ENCODE assay signal across 8 mouse cellular contexts in the genomic region with DNA sequence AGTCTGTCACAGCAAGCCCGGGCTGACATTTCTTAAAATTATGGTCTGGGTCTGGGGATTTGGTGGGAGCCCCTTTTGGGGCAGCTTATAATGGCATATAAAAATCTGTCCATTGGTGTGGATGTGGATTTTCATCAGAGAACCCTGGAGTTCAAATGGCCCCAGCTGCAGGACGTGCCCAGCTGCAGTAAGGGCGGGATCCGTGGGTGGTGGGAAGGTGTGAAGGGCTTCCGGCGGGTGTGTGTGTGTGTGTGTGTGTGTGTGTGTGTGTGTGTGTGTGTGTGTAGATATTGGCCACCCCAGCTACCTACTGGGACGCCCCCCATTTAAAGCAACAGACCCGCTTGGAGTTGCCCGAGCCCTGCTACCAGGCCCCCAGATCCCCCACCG. TPM values are rescaled to one million over a fixed set of nuclear protein-coding genes. Genes with fewer than 3 reads are reported as not detected.
A peak's percentile ranks its signal among the peaks of the same experiment; 100 is the strongest.
DNase-seq lines count a peak whose midpoint lies in the region; ATAC-seq and TF ChIP-seq lines count a peak whose summit lies in the region.

No protein-coding gene starts in this region.

- no peak for TF ChIP-seq POLR2A in bone marrow macrophage, adult 2 months (IDR thresholded peaks at IDR 0.05; ENCODE audit: borderline replicate concordance, low read depth, low read length)

- no peak for ATAC-seq in kidney, embryonic 14.5 days (ENCODE audit: low FRiP score, low TSS enrichment)
- ATAC-seq in hindbrain, postnatal 0 days, result no peak
- ATAC-seq in midbrain, embryonic 16.5 days, result no peak

- DNase-seq in kidney, adult 11 months, result no peak
- no peak for DNase-seq in hindbrain, postnatal 0 days (ENCODE audit: low spot score)
- DNase-seq in ovary, postnatal 36 days (ENCODE audit: low spot score), result no peak
- no peak for DNase-seq in gastrocnemius, postnatal 4 days (ENCODE audit: low spot score in 2 of 2)
- no peak for DNase-seq in ovary, postnatal 14 days (ENCODE audit: low spot score)

- H3K9ac ChIP-seq in kidney, embryonic 14.5 days (ENCODE audit: low read depth, low read length), result peak overlapping the region; percentile 55
- peak overlapping the region; percentile 68 for H3K9ac ChIP-seq in hindbrain, postnatal 0 days (replicated peaks; ENCODE audit: low read length)
- peak overlapping the region; percentile 65 for H3K9ac ChIP-seq in midbrain, embryonic 16.5 days (ENCODE audit: low read depth, low read length)

- peaks cover 34% of the 10 kb centered on the region for H3K4me1 ChIP-seq in kidney, embryonic 14.5 days (ENCODE audit: control insufficient read depth, insufficient read depth, low read length)
- H3K4me1 ChIP-seq in bone marrow macrophage, adult 2 months (ENCODE audit: control insufficient read depth, insufficient read depth, low read length), result peaks cover 17% of the 10 kb centered on the region
- H3K4me1 ChIP-seq in hindbrain, postnatal 0 days (ENCODE audit: insufficient read depth, low read length), result peaks cover 11% of the 10 kb centered on the region
- H3K4me1 ChIP-seq in midbrain, embryonic 16.5 days (ENCODE audit: control insufficient read depth, insufficient read depth, low read length), result peaks cover 43% of the 10 kb centered on the region

- H3K4me3 ChIP-seq in kidney, embryonic 14.5 days (ENCODE audit: low read length), result peak overlapping the region; percentile 44
- peak overlapping the region; percentile 70 for H3K4me3 ChIP-seq in bone marrow macrophage, adult 2 months (ENCODE audit: insufficient read depth, low read length)
- peak overlapping the region; percentile 52 for H3K4me3 ChIP-seq in hindbrain, postnatal 0 days (ENCODE audit: low read length)
- peak overlapping the region; percentile 44 for H3K4me3 ChIP-seq in midbrain, embryonic 16.5 days (ENCODE audit: low read depth, low read length)

- WGBS in kidney, embryonic 14.5 days, result 0% methylated on average over 10 of the region's 10 CpGs
- WGBS in hindbrain, postnatal 0 days, result 2% methylated on average over 9 of the region's 10 CpGs
- under 1% methylated on average over 9 of the region's 10 CpGs for WGBS in midbrain, embryonic 16.5 days

- H3K9me3 ChIP-seq in kidney, embryonic 14.5 days (ENCODE audit: control insufficient read depth, low read length), result no peaks in the 10 kb centered on the region
- no peaks in the 10 kb centered on the region for H3K9me3 ChIP-seq in hindbrain, postnatal 0 days (ENCODE audit: low read length)
- H3K9me3 ChIP-seq in midbrain, embryonic 16.5 days (replicated peaks; ENCODE audit: control insufficient read depth, low read length, poor library complexity, severe bottlenecking), result no peaks in the 10 kb centered on the region

- no peak for TF ChIP-seq CTCF in bone marrow macrophage, adult 2 months (IDR thresholded peaks at IDR 0.05; ENCODE audit: low read depth, low read length)
- TF ChIP-seq CTCF in hindbrain, postnatal 0 days (IDR thresholded peaks at IDR 0.05; ENCODE audit: low read depth), result no peak

- peak overlapping the region; percentile 79 for H3K4me2 ChIP-seq in kidney, embryonic 14.5 days (replicated peaks; ENCODE audit: low read depth, low read length)
- peak overlapping the region; percentile 95 for H3K4me2 ChIP-seq in hindbrain, postnatal 0 days (ENCODE audit: low read depth, low read length)
- H3K4me2 ChIP-seq in midbrain, embryonic 16.5 days (ENCODE audit: low read length), result peak overlapping the region; percentile 98

- H3K27ac ChIP-seq in kidney, embryonic 14.5 days (ENCODE audit: low read depth, low read length), result peak overlapping the region; percentile 98
- H3K27ac ChIP-seq in bone marrow macrophage, adult 2 months (ENCODE audit: insufficient read depth, low read depth, low read length), result peak overlapping the region; percentile 53
- H3K27ac ChIP-seq in hindbrain, postnatal 0 days, result peak overlapping the region; percentile 91
- H3K27ac ChIP-seq in midbrain, embryonic 16.5 days (ENCODE audit: low read length), result peak overlapping the region; percentile 87

- H3K36me3 ChIP-seq in kidney, embryonic 14.5 days (ENCODE audit: control insufficient read depth, insufficient read depth, low read length), result peaks cover 5% of the 10 kb centered on the region; the same call in 1 of the 2 replicates
- no peaks in the 10 kb centered on the region for H3K36me3 ChIP-seq in hindbrain, postnatal 0 days (ENCODE audit: insufficient read depth, low read length)
- H3K36me3 ChIP-seq in midbrain, embryonic 16.5 days (ENCODE audit: control insufficient read depth, insufficient read depth, low read length), result no peaks in the 10 kb centered on the region

- H3K27me3 ChIP-seq in kidney, embryonic 14.5 days (ENCODE audit: control insufficient read depth, insufficient read depth, low read length), result no peaks in the 10 kb centered on the region
- H3K27me3 ChIP-seq in hindbrain, postnatal 0 days (ENCODE audit: insufficient read depth, low read length), result no peaks in the 10 kb centered on the region
- H3K27me3 ChIP-seq in midbrain, embryonic 16.5 days (ENCODE audit: control insufficient read depth, insufficient read depth, low read depth, low read length), result no peaks in the 10 kb centered on the region

RNA-seq across cellular contexts. Expression of gene Id2, which starts 1.2 kb away (rescaled TPM):
- 577 and 698 TPM in 2 replicates for polyA plus RNA-seq in kidney, embryonic 14.5 days (2014; fragmentation: Nextera tagmentation; extraction: Ambion mirVana)
- 50.5 and 56.2 TPM in 2 replicates for polyA plus RNA-seq in bone marrow macrophage, adult 2 months (2012; ENCODE audit: insufficient read depth, insufficient read length, missing spikeins)
- 202 and 242 TPM in 2 replicates for total RNA-seq in hindbrain, postnatal 0 days (2014; rRNA removed)
- polyA plus RNA-seq in hindbrain, postnatal 0 days (2015; fragmentation: Nextera tagmentation; extraction: Ambion mirVana), result 518 and 585 TPM in 2 replicates
- 140 and 176 TPM in 2 replicates for polyA plus RNA-seq in midbrain, embryonic 16.5 days (2015; fragmentation: Nextera tagmentation; extraction: Ambion mirVana)
- total RNA-seq in gastrocnemius, postnatal 4 days (2021), result 10 to 100 TPM; 18.8 to 23.9 TPM
